Mouse (Mus musculus): ENCODE measurements at regions not wholly inside any gene's neighbourhood (a gene's known extent, or its start where the extent isn't known, plus 50 kb on each side); places are given as distances from the start of the nearest gene placed in this dataset.

GRCm38 (mm10) chr3:37882417-37882816, 158.1 kb upstream of the Gm5148 start:
- no peak for DNase-seq (ENCODE audit: low read depth, low spot score)

GRCm38 (mm10) chr3:37881016-37881415, 156.7 kb upstream of the Gm5148 start:
- DNase-seq (ENCODE audit: low read depth, low spot score) = no peak

GRCm38 (mm10) chr3:37879056-37879455, 154.8 kb upstream of the Gm5148 start:
- DNase-seq (ENCODE audit: low read depth, low spot score) = no peak

DNA sequence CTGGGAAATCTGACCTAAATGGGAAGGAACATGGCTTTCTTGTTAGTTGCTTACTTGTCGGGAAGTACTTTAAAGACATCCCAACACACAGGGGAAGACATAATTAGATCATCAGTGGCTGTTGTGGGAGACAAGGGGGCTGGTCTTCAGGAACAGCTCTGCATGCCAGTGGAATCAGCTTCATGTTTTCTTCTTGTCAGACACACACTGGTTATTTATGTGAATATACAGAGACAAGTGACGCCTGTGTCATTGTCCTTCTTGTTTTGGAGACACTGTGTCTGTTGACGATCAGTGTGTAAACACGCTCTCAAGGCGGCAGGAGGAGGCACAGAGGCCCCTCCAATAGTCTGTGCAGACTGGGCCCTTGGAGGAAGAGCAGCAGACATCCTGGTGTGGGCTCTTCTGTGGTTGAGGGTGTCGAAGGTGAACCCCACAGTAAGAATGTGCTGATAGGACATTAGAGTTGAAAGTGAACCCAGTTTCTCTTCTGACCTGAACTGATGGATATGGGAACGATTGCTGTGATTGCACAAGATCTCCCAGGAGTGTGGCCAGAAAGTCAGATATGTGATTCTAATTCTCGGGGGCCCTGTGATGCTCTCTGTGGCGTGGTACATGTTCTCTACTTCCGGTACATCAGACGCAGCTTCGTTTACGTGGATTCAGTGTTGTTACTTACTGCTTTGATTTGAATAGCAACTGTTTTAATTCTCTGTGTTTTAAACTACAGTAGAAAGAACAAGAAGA, 151.9 kb upstream of the Gm5148 start:
- DNase-seq (ENCODE audit: low read depth, low spot score) = no peak

DNA sequence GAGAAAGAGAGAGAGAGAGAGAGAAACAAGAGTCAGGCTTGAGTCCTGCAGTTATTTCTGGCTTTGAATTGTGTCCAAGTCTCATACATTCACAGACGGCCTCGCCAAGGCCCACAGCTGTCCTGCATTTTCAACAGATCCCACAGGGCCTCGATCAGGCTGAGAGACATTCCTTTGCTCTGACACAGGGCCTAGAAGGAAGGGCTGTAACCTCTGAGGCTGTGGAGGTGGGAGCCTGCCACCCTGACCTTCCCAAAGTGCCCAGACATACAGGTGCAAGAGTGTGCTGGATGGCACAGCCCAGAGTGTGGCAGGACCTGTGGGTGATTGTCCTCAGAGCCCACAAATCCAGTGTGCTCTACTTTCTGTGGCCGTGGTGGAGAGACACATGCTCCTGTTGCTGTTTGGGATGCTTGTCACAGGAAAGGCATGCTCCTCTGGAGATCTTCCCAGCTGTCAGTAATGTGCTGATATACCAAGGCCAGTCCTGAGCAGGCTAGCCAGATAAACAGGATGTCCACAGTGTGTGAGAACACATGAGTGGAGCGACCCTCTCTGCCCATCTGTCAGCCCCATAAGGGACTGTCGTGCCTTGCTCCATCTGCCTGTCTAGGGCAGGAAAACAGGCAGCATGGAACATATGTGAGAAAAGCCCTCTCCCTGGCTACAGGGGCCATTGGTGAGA, 151.2 kb upstream of the Gm5148 start:
- no peak for DNase-seq (ENCODE audit: low read depth, low spot score)

GRCm38 (mm10) chr3:37874864-37875263, 150.6 kb upstream of the Gm5148 start:
- DNase-seq (ENCODE audit: low read depth, low spot score) = no peak

- DNase-seq (ENCODE audit: low read depth, low spot score) = no peak
Measured at GRCm38 (mm10) chr3:37874346-37874745, 150.1 kb upstream of the Gm5148 start.

DNA sequence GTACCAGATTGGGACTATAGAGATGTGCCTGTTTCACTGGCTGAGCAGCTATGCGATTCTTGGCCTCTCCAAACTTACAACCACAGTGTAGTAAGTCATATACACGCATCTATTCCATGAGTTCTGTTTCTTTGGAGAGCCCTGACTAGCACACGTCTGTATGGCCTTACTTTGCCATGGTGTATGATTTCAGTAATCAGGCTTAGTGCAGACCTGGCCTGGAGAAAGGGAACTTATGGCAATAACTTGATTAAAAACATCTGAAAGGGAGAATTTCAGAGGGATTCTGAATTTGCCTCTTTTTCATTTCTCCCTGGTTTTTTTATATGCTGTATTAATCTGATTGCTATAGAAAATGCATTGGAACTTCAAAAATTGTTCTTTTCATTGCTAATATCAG, 148.0 kb upstream of the Gm5148 start:
- no peak for DNase-seq (ENCODE audit: low read depth, low spot score)

DNA sequence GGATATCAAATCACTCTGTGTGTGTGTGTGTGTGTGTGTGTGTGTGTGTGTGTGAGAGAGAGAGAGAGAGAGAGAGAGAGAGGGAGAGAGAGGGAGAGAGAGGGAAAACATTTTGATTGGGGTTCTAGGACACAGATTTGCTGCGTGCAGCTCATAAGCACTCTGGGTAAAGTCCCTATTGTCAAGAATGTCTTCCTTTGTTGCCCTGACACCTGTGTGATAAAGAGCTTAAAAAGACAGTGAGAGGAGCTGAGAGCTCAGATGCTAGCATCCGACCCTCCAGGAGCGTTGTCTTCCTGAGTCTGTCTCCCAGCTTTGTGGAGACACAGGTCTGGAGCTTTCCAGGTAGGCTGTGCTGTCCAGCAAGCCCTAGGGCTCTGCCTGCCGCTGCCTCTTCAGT, 146.8 kb upstream of the Gm5148 start:
- no peak for DNase-seq (ENCODE audit: low read depth, low spot score)

DNA sequence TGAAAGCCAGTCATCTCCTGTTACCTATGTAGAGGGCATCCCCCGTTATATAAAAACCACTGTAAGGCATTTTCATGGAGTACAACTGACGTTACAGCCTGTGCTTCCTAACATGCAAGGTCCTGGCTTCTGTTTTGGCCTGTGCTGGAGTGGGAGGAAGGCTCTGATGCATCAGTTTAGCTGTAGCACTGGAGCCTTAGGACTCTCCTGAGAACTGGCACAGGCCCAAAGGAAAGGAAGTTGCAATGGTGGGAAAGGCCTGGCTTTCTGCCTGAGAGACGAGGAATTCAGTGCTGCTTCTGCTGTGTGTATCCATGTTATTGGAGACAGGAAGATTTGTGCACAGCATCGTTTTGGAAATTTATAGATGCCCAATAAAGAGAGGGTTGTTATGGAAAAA, 144.2 kb upstream of the Gm5148 start:
- no peak for DNase-seq (ENCODE audit: low read depth, low spot score)

DNA sequence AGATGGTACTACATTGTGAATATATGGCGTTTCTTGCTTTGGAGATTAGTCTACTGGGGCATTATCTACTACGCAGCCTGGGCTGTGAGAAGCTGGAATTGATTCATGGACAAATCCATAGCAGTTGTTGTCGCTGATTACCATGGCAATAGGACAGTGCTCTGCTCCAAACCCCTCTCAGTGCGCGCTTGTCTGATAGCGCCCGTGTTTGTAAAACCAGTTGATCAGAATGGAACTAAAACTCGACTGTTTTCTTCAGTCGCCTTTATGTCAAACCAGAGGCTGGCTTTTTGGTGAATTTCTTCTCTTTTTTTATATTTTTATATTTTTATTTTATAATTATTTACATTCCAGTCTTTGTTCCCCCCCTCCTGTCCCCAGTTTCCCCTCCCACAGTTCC, 138.5 kb upstream of the Gm5148 start:
- DNase-seq (ENCODE audit: low read depth, low spot score) = no peak

- no peak for DNase-seq (ENCODE audit: low read depth, low spot score)
Measured at GRCm38 (mm10) chr3:37860715-37861461, 136.6 kb upstream of the Gm5148 start.

DNA sequence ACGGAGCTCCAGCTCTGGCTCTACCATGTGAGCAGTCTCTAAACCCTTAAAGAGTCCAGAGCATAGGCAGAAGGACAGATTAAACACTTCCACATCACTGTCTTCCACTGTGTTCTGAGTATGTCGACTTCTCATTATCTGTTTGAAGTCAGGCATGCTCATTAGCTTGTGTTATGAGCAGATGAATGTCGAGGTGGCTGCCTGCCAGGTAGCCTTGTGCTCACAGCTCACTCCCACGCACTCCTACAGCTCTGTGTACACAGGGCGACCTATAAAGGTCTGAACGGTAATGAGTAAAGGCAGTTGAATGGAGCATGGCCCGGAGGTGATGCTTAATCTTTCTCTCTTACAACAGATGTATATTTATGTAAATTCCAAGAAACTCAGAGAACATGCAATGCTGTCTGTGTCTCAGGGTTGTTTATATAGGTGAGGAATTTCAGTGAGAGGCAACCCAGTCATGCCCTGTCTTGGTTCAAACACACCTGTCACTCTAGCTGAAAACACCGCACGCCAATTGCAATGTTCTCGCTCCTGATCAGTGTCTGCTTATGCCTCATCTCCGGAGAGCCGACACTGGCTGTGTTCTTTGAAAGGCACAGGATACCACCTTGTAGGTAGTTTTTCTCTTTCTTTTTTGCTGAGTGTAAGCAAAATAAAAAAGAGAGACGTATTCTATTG, 135.9 kb upstream of the Gm5148 start:
- no peak for DNase-seq (ENCODE audit: low read depth, low spot score)

DNA sequence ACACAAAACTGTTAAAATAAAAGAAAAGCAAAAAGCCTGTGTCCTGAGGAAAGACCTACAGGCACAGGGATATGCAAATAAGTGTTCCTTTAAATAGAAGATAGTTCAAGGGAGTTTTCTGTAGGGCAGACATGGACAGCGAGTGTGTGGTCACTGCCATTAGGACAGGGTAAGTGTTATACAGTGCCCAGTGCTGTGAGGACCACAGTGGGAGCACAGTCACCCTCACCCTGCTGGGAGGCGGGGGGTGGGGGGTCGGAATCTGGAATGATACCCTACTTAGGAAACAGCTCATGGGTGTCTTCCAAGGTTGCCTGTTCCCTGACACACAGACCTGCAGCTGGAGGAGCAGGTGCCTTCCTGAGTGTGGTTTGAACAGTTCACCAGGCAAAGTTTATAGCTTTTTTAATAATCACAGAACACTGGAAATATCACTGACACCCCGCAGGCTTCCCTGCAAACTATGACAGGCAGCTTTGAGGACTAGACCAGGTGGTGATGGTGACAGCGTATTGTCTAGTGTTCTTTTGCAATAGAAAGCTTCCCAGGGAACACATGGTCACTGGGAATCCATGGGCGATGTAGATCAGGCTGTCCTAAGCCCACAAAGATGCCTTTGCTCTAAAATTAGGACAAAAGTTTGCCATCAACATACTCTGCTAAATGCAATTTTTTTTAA, 134.5 kb upstream of the Gm5148 start:
- no peak for DNase-seq (ENCODE audit: low read depth, low spot score)

GRCm38 (mm10) chr3:37846191-37847003, 122.1 kb upstream of the Gm5148 start:
- no peak for DNase-seq (ENCODE audit: low read depth, low spot score)

GRCm38 (mm10) chr3:37845313-37846023, 121.2 kb upstream of the Gm5148 start:
- no peak for DNase-seq (ENCODE audit: low read depth, low spot score)

DNA sequence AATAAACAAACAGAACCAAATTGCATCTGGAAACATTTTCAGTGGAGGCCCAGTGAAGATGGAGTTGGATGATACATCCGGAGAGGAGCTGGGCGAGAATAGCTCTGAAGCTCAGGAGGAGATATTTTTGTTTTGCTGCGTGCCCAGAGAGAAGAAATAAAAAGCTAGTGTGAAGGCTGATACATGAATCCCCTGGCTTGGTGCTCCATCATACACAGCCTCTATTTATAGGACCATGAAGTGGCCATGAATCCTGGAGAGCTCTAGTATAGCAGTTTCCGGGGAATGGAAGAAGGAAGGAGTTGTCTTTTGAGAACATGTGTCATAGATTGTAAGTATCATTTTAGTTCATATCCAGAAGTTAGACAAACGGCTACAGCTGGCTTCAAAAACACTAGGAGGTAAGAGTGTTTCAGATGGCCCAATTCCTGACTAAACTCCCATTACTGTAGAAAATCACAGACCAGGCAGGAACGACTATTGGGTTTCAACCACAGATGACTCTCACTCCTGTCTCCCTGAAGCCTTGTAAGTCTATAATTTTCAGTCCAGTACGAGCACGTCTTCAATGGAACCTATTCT, 120.5 kb upstream of the Gm5148 start:
- no peak for DNase-seq (ENCODE audit: low read depth, low spot score)

GRCm38 (mm10) chr3:37842289-37842688, 118.0 kb upstream of the Gm5148 start:
- DNase-seq (ENCODE audit: low read depth, low spot score) = no peak

DNA sequence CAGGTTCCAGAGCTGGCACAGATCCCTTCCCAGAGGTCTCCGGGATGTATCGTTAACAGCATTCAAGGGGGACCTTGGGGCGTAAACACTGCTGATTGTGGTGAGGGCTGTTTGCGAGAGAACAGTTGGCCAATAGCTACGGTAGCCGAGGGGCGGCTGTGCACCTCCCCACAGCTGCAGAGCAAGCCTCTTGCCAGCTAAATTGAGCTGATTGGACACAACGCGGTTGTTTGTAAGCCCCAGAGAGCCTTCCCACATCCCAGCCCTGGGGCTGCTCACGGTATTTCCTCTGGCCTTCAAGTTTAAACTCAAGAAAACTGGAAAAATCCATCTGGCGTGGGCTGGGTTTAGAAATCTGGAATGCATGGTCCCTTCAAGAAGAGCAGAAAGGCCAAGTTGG, 114.6 kb upstream of the Gm5148 start:
- no peak for DNase-seq (ENCODE audit: low read depth, low spot score)

- DNase-seq (ENCODE audit: low read depth, low spot score) = no peak
Measured at GRCm38 (mm10) chr3:37836749-37837148, 112.5 kb upstream of the Gm5148 start.

Measured in R1 (cell line).